Mouse (Mus musculus) cerebellum, adult 9-11 months (tissue): Measurements from ENCODE around the gene Enpp3.
"Not testable (repeated sequence)": the region's sequence is repeated elsewhere in the genome, so short reads cannot be mapped to it uniquely, and the experiment has no call there.

Source experiments
- DNase-seq: peaks from one replicate; pipeline ENCODE4 v3.0.0; 2022

Enpp3 gene

GRCm38 (mm10) chr10:24821990-24822676 is 20.5 kb downstream of the Enpp3 start:
- no peak for DNase-seq

DNA sequence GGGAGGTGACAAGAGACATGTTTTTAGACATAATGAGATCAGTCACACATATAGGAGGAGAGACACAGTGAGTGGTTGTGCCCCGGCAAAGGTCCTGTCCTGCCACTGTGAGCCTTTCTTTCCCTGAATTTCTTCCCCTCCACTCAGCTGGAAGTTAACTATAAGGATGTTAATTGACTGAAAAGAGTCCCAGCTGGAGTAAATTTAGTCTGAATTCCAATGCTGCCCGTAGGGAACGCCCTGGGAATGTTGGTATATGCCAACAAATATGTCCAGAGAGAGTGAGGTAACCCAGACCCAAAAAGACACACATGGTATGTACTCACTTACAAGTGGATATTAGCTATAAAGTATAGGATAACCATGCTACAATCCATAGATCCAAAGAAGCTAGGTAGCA is 23.1 kb downstream of the Enpp3 start:
- no peak for DNase-seq

- DNase-seq, result no peak
These were observed 32.0 kb downstream of the Enpp3 start for GRCm38 (mm10) chr10:24810639-24811038.

DNA sequence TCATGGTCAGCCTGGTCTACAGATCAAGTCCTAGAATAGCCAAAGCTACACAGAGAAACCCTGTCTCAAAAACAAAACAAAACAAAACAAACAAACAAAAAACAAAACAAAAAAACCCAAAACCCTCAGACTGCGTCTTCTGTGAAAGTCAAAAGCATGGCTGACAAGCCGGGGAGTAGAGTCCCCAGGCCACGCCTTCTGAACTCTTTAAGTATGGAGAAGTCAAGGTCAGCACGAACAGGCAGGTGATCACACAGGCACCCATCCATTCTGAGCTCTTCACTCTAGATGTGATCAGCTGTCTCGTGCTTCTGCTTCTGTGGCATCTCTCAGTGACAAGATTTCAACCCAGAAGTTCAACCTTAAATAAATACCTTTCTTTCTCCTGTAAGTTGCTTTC is 35.9 kb downstream of the Enpp3 start:
- DNase-seq, result no peak

DNA sequence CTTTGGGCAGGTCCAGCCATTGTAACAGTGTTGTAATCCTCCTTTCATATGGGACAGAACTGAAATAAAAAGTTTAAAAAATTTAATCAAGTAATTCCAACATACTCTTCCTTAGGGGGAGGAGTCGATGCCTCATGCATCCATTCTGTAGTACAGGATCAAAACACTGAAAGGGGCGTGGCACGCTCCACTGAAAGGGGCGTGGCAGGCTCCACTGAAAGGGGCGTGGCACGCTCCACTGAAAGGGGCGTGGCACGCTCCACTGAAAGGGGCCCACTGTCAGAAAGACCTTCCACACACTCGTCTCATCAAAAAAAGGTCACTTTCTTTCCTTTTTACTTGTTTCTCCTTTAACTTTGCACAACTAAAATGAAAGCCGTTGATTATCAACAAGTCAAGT is 36.7 kb downstream of the Enpp3 start:
- no peak for DNase-seq

DNA sequence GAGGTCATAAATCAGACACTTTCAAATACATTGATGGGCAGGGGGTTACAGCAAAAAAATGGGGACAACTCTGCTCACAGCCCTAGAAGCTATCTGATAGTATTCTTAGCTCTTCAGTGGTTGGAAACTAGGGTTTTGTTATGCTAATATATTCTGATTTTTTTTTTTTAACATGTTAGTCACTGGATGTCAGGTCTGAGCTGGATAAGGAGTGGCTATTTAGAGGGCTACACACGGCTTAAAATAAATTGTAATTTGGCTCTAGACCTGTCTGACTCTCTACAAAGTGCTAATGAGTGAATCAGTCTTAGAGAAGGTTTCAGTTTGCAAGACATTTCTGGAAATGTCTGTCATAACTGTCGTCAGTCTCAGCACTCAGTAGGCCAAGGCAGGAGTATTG is 37.5 kb downstream of the Enpp3 start:
- no peak for DNase-seq

GRCm38 (mm10) chr10:24802742-24803244 is 39.8 kb downstream of the Enpp3 start:
- not testable (repeated sequence) for DNase-seq

GRCm38 (mm10) chr10:24801796-24802195 is 40.8 kb downstream of the Enpp3 start:
- no peak for DNase-seq

GRCm38 (mm10) chr10:24797246-24797645 is 45.4 kb downstream of the Enpp3 start:
- peak; percentile 16 for DNase-seq

GRCm38 (mm10) chr10:24792756-24793155 is 49.9 kb downstream of the Enpp3 start:
- DNase-seq, result no peak

DNA sequence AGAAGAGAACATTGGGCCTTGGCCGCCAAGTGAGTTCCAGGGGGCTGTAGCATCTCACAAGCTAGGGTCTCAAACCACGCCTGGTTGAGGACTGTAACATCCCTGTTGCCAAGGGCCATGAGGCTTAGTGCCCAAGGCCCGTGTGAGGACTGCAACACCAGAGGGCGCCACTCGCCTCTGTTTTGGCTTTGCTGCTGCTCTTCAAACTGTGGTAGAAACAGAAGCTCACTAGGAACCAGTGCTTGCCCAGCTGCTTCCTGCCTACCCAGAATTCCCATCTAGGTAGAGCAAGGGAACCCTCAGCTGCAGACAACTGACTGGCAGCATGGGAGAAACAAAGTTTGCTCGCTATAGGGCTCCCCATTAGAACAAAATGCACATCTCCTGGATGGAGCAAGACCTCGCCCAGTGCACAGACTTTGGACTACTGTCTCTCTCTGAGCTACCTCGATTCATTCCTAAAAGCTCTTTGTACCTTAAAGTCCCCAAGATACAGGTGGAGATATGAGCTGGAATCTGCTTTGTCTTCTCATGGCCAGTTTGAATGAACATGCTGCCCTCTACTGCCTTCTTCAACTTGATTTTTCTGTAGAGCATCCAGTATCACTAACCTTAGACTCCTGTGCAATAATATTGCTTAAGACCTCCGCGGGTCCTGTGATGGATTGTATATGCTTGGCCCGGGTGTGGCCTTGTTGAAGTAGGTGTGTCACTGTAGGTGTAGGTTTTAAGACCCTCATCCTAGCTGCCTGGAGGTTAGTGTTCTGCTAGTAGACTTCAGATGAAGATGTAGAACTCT is 52.7 kb downstream of the Enpp3 start:
- no peak for DNase-seq

GRCm38 (mm10) chr10:24785345-24785744 is 57.3 kb downstream of the Enpp3 start:
- DNase-seq, result no peak

DNA sequence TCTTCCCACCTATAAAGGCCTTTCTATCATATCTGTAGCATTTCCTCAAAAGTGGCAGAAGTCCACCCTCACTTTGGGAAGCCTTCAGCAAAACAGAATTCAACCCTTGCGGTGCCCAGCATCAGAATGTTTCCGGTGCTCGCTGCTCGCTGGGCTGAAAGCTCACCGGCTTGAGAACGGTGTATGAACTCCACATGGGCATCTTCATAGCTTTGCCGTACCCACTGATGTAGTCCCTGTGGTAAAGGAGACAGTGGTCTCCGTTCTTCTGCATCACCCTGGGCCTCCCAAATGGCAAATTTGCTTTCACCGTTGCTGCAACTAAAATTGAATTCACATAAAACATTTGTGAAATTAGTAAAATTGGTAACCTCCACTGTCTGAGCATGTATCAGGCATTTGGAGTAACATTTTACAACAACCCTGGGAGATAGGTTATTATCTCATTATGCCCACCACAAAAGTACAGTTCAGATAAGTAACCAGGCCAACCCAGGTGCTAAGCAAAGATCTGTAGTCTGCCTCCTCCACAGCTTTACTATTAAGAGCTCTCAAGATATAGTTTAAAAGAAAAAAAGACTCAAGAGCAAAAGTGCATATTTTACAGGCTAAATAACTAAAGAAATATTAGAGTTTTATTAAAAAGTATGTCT is 57.9 kb downstream of the Enpp3 start:
- no peak for DNase-seq

- DNase-seq, result no peak
These were observed 58.7 kb downstream of the Enpp3 start for GRCm38 (mm10) chr10:24783946-24784345.

DNA sequence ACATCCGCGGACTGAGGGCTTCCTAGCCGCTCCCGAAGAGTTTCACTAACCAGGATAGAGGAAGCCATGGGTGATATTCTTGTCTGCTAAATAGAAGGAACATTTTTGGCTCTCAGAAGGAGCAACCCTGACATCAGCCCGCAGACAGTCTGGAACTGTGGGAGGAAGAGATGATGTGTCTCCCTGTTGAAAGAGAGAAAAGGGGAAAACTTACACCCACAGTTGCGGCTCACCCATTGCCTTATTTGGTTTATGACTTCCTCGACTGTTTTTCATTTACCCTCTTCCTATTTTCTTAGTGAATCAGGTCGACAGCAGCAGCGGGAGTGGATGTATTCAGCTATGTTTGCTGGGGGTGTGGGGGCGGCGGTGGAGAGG is 64.0 kb downstream of the Enpp3 start:
- DNase-seq, result no peak

DNA sequence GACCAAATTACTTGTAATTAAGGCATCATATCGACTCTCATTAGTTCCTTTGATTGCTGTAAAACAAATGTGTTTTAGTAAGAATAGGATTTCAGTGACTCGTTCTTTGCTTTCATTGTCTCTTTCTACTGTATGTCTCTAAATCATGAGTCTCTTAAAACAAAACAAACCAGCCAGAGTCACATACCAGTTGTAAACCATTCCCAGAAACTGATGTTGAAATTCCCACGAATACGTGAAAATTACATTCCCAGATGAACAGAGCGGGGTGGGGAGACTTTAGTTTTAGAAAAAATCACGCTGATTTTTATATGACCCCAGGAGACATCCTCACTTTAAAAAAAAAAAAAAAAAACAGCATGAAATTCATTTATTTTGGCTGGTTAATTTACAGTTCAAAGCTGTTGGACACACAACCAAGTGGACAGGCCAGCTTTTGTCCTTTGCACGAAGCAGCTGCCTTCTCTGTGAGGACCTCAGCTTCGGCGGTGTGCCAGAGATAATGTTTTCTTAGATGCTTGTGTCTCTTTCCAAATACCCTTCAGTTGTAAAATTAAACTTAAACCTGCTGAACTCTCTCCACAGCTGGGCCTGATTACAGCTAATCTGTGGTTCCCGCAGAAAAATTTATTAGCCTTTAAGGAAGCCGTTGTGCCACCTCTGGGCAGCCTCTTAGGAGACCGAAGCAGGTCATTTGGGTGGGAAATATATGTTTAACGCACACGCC is 64.5 kb downstream of the Enpp3 start:
- DNase-seq, result no peak

GRCm38 (mm10) chr10:24769496-24769895 is 73.1 kb downstream of the Enpp3 start:
- no peak for DNase-seq

- no peak for DNase-seq
These were observed 74.9 kb downstream of the Enpp3 start for GRCm38 (mm10) chr10:24767695-24768094.

DNA sequence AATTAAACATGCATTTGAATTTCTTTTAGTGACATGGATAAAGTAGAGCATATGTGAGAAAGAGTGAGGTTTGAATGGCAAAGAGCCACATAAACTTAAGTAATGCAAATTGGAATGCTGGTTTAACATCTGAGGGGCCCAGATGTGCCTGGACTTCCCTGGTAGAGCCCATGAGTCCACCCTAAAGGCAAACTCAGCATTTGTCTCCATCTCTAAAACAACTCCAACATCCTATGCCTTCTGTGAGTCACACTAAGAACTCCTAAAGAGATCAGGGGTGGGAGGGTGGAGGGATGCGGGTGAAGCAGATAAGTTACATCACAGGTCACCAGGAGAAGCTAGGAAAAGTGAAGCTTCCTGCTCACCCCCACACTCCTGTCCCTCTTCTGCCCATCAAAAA is 76.6 kb downstream of the Enpp3 start:
- no peak for DNase-seq

DNA sequence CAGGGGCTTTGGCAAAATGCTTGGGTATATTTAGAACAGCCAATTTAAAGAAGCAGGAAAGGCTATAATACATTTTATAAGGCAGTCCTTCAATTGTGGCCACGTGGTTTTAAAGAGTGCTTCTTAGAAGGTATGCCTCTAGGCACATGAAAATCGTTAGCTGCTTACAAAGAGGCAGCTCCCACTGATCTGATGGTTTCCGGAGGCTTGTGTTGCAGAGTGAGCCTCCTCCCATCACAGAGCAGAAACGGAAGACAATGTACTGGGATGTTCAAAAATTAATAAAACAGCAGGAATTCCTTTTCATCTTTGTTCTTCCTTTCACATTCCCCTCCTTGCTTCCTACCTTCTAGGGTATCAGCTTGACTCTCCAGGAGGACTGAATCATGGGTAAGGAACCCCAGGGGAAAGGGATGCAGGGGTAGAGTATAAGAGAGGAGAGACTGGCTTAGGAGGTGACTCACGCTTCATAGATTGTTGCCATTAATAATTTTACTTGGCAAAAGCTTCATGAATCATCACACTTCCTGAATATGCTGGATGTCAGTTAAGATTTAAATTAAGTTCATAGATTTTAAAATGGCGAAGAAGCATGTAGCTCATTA is 77.4 kb downstream of the Enpp3 start:
- DNase-seq, result no peak

- DNase-seq, result no peak
These were observed 78.0 kb downstream of the Enpp3 start for GRCm38 (mm10) chr10:24764640-24765039.

DNA sequence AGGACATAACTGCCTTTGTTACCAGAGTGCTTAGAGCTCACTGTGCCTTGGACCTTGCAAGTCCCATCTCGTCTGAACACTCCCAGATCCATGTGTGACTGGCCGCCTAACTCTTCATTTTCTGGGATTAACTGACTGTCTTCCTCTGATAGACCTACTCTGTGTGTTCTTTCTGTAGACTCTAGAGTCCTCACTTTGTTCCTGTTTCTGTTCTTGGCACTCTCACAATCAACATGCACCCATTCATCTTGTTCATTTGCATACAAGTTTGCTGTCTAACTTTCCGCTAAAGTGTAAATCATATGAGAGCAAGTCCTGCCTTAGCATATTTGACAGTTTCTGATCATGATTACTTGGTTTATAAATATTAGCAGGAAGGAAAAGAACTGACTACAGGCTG is 79.4 kb downstream of the Enpp3 start:
- DNase-seq, result no peak
